Mouse (Mus musculus): ENCODE results near the gene Ankfn1.

Ankfn1 gene

GRCm38 (mm10) chr11:89381782-89382633, 395.4 kb downstream of the Ankfn1 start:
- DNase-seq (ENCODE audit: low read depth, low spot score): peak; percentile 13

DNA sequence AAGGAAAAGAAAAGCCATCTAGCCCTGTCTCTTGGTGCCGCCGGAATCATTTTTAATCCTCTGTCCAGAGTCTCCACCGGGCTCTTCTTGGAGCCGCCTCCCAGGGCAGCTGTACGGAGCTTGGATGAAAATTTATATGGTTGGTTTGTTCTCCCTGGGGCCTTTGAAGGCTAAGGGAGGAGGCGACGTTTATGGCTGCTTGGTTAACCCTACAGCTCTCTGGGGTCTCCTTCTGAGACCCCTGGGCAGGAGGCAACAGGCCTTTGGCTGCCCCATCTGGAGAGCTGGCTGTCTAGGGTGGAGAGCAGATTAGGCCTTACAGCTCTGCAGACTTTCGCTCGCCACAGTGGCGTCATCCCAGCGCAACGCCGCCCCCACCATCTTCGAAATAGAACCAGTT, 406.5 kb downstream of the Ankfn1 start:
- no peak for DNase-seq (ENCODE audit: low read depth, low spot score)

DNA sequence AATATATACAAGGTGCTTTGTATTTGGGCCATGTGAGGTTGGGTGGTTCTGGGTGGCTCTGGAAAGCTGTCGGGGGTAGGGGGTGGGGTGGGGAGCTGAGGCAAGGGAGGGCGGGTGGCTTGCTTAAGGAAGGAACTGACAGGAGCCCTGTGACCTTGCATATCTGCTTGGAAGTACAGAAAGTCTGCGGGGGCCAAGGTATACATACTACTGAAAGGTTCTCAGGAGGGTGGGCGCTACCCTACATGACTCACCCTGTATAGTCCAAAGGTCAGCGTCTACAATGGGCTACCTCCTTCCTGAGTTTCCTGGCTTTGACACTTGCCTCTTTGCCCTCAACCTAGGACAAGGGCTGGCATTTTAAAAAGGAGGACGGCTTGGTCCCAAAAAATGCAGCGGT, 407.1 kb downstream of the Ankfn1 start:
- no peak for DNase-seq (ENCODE audit: low read depth, low spot score)

DNA sequence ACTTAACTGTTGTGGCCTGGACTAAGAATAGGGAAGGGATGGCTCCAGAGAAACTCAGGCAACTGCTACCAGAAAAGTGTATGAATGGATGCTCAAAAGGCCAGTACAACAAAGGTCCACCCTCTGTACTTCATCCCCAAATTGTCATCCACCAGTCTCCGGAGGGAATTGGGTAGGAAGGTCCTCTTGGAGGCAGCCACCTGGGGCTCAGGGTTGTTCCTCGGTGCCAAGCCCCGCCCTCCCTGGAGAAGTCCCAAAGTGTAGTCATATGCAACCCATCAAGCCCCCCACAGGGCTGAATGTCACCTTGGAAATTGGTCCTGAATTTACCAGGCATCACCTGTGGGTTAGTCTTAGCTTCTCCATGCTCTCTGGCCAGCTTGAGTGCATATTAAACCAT, 413.5 kb downstream of the Ankfn1 start:
- DNase-seq (ENCODE audit: low read depth, low spot score): no peak

DNA sequence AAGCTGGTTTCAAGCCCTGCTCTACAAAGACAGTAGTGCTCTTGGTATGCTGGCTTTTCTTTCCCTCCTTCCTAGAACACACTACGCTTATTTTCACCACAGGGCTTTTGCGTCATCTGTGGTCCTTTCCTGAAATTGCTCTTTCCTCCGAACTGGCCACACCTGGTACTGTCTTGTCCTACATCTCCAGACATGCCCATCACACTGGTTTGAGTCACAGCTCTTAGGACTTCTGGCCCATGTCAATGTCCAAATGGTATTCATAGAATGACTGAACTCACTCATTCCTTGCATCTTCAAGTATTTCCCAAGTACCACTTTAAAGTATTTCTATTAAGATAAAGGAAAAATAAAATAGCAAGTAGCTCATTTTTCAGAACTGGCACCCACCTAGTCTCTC, 416.6 kb downstream of the Ankfn1 start:
- DNase-seq (ENCODE audit: low read depth, low spot score): no peak

GRCm38 (mm10) chr11:89358546-89358945, 418.9 kb downstream of the Ankfn1 start:
- DNase-seq (ENCODE audit: low read depth, low spot score): no peak

GRCm38 (mm10) chr11:89356479-89356878, 421.0 kb downstream of the Ankfn1 start:
- DNase-seq (ENCODE audit: low read depth, low spot score): no peak

DNA sequence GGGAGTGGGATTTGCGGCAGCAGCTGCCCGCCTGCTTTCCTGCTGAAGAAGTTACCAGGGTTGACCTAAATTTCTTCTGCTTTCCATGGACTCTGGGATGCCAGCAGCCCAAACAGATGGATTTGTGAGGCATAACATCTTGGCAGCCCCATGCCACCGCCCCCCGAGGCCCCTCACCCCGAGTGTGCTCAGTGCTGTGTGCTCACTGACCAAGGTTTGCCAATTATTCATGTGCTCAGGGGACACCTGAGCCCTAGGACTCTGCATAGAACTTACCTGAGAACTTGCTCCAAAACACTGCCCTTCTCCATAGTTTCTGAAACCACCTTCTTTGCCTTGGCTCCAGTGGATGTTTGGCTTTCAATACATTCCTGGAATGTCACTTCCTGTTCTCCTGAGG, 421.4 kb downstream of the Ankfn1 start:
- no peak for DNase-seq (ENCODE audit: low read depth, low spot score)

DNA sequence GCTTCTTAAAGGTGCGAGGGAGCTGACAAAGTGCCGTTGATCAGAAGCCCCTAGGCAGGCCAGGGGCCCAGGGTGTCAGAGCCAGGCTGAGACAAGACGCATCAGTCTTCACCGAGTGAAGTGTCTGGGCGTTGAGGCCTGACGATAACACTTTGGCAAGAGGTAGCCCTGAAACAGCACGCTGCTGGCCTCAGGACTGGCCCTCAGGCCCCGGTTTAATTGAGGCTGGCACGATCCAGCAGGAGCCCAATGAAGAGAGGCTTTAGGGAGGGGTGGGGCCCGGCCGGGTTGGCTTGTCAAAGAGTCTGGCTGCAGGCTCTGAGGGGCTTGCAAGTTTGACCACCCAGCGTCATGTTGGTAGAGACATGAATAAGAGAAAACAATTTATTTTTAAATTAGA, 437.2 kb downstream of the Ankfn1 start:
- DNase-seq (ENCODE audit: low read depth, low spot score): no peak
